Mouse (Mus musculus): ENCODE measurements around the gene Tenm1. TPM values are rescaled to one million over a fixed set of nuclear protein-coding genes. Genes with fewer than 3 reads are reported as not detected.

Tenm1 gene
- total and polyA plus RNA-seq, 3 experiments, result 0.16 TPM; not detected in 2

- no peaks in the 10 kb centered on the region for H3K4me1 ChIP-seq (ENCODE audit: insufficient read depth, low read depth, low read length)
- H3K27me3 ChIP-seq (ENCODE audit: insufficient read depth, low read length), result no peaks in the 10 kb centered on the region
- no peak for DNase-seq (ENCODE audit: low spot score)
- H3K4me3 ChIP-seq (ENCODE audit: low read depth, low read length), result no peak overlapping the region
- no peak for TF ChIP-seq TAL1 (conservative IDR thresholded peaks at IDR 0.05; ENCODE audit: low read depth, low read length)
- no peak for ATAC-seq (ENCODE audit: extremely low read depth, insufficient number of reproducible peaks, low FRiP score, poor library complexity, severe bottlenecking)
- H3K9me3 ChIP-seq (replicated peaks), result no peaks in the 10 kb centered on the region
- no peaks in the 10 kb centered on the region for H3K36me3 ChIP-seq (replicated peaks)
Observed at GRCm38 (mm10) chrX:43205003-43205402, 223.9 kb downstream of the Tenm1 start.

- Histone ChIP-seq H3K4me1 (ENCODE audit: insufficient read depth, low read depth, low read length) (no peaks in the 10 kb centered on the region), H3K4me3 (ENCODE audit: low read depth, low read length) (no peak overlapping the region), H3K36me3 (replicated peaks) (no peaks in the 10 kb centered on the region), H3K27me3 (ENCODE audit: insufficient read depth, low read length) (no peaks in the 10 kb centered on the region), H3K9me3 (replicated peaks) (no peaks in the 10 kb centered on the region)
- TF ChIP-seq TAL1 (conservative IDR thresholded peaks at IDR 0.05; ENCODE audit: low read depth, low read length) (no peak), POLR2AphosphoS5 (IDR thresholded peaks at IDR 0.05; ENCODE audit: insufficient replicate concordance, low read depth, low read length) (no peak), GATA2 (IDR thresholded peaks at IDR 0.05; ENCODE audit: borderline replicate concordance, low read depth, low read length) (no peak), GATA1 (IDR thresholded peaks at IDR 0.05; ENCODE audit: borderline replicate concordance, low read length) (no peak)
- ATAC-seq (ENCODE audit: extremely low read depth, insufficient number of reproducible peaks, low FRiP score, poor library complexity, severe bottlenecking) (no peak), DNase-seq (ENCODE audit: low spot score) (no peak)
Observed at GRCm38 (mm10) chrX:43202249-43202783, 226.6 kb downstream of the Tenm1 start.

GRCm38 (mm10) chrX:43182975-43183374, 246.0 kb downstream of the Tenm1 start:
- no peak for TF ChIP-seq GATA1 (IDR thresholded peaks at IDR 0.05; ENCODE audit: borderline replicate concordance, low read length)
- no peak for TF ChIP-seq CTCF (IDR thresholded peaks at IDR 0.05; ENCODE audit: low read depth, low read length)
- TF ChIP-seq TAL1 (conservative IDR thresholded peaks at IDR 0.05; ENCODE audit: low read depth, low read length), result no peak
- TF ChIP-seq POLR2AphosphoS5 (IDR thresholded peaks at IDR 0.05; ENCODE audit: insufficient replicate concordance, low read depth, low read length), result no peak
- no peaks in the 10 kb centered on the region for H3K9me3 ChIP-seq (replicated peaks)
- no peaks in the 10 kb centered on the region for H3K27me3 ChIP-seq (ENCODE audit: insufficient read depth, low read length)
- no peak for ATAC-seq (ENCODE audit: extremely low read depth, insufficient number of reproducible peaks, low FRiP score, poor library complexity, severe bottlenecking)
- H3K4me1 ChIP-seq (ENCODE audit: insufficient read depth, low read depth, low read length), result no peaks in the 10 kb centered on the region
- no peaks in the 10 kb centered on the region for H3K36me3 ChIP-seq (replicated peaks)
- DNase-seq (ENCODE audit: low spot score), result no peak
- H3K4me3 ChIP-seq (ENCODE audit: low read depth, low read length), result no peak overlapping the region

GRCm38 (mm10) chrX:43151561-43151960, 277.4 kb downstream of the Tenm1 start:
- DNase-seq (ENCODE audit: low spot score) (no peak), ATAC-seq (ENCODE audit: extremely low read depth, insufficient number of reproducible peaks, low FRiP score, poor library complexity, severe bottlenecking) (no peak)
- Histone ChIP-seq H3K27me3 (ENCODE audit: insufficient read depth, low read length) (no peaks in the 10 kb centered on the region), H3K4me3 (ENCODE audit: low read depth, low read length) (no peak overlapping the region), H3K9me3 (replicated peaks) (no peaks in the 10 kb centered on the region), H3K36me3 (replicated peaks) (no peaks in the 10 kb centered on the region), H3K4me1 (ENCODE audit: insufficient read depth, low read depth, low read length) (no peaks in the 10 kb centered on the region)
- TF ChIP-seq POLR2AphosphoS5 (IDR thresholded peaks at IDR 0.05; ENCODE audit: insufficient replicate concordance, low read depth, low read length) (no peak), TAL1 (conservative IDR thresholded peaks at IDR 0.05; ENCODE audit: low read depth, low read length) (no peak), CTCF (IDR thresholded peaks at IDR 0.05; ENCODE audit: low read depth, low read length) (no peak), GATA2 (IDR thresholded peaks at IDR 0.05; ENCODE audit: borderline replicate concordance, low read depth, low read length) (no peak), GATA1 (IDR thresholded peaks at IDR 0.05; ENCODE audit: borderline replicate concordance, low read length) (no peak)

- no peaks in the 10 kb centered on the region for H3K9me3 ChIP-seq (replicated peaks)
- ATAC-seq (ENCODE audit: extremely low read depth, insufficient number of reproducible peaks, low FRiP score, poor library complexity, severe bottlenecking) (no peak), DNase-seq (ENCODE audit: low spot score) (no peak)
- H3K4me1 ChIP-seq (ENCODE audit: insufficient read depth, low read depth, low read length), result no peaks in the 10 kb centered on the region
- no peaks in the 10 kb centered on the region for H3K27me3 ChIP-seq (ENCODE audit: insufficient read depth, low read length)
- no peak overlapping the region for H3K4me3 ChIP-seq (ENCODE audit: low read depth, low read length)
- TF ChIP-seq POLR2AphosphoS5 (IDR thresholded peaks at IDR 0.05; ENCODE audit: insufficient replicate concordance, low read depth, low read length), result no peak
- TF ChIP-seq GATA1 (IDR thresholded peaks at IDR 0.05; ENCODE audit: borderline replicate concordance, low read length), result no peak
- no peak for TF ChIP-seq TAL1 (conservative IDR thresholded peaks at IDR 0.05; ENCODE audit: low read depth, low read length)
- no peak for TF ChIP-seq GATA2 (IDR thresholded peaks at IDR 0.05; ENCODE audit: borderline replicate concordance, low read depth, low read length)
- no peak for TF ChIP-seq CTCF (IDR thresholded peaks at IDR 0.05; ENCODE audit: low read depth, low read length)
- no peaks in the 10 kb centered on the region for H3K36me3 ChIP-seq (replicated peaks)
Observed at GRCm38 (mm10) chrX:43129696-43130095, 299.2 kb downstream of the Tenm1 start.

GRCm38 (mm10) chrX:43122491-43122890, 306.4 kb downstream of the Tenm1 start:
- Histone ChIP-seq H3K4me1 (ENCODE audit: insufficient read depth, low read depth, low read length) (no peaks in the 10 kb centered on the region), H3K9me3 (replicated peaks) (no peaks in the 10 kb centered on the region), H3K36me3 (replicated peaks) (no peaks in the 10 kb centered on the region), H3K4me3 (ENCODE audit: low read depth, low read length) (no peak overlapping the region), H3K27me3 (ENCODE audit: insufficient read depth, low read length) (no peaks in the 10 kb centered on the region)
- DNase-seq (ENCODE audit: low spot score), result no peak
- no peak for ATAC-seq (ENCODE audit: extremely low read depth, insufficient number of reproducible peaks, low FRiP score, poor library complexity, severe bottlenecking)
- no peak for TF ChIP-seq CTCF (IDR thresholded peaks at IDR 0.05; ENCODE audit: low read depth, low read length)
- TF ChIP-seq TAL1 (conservative IDR thresholded peaks at IDR 0.05; ENCODE audit: low read depth, low read length), result no peak
- TF ChIP-seq POLR2AphosphoS5 (IDR thresholded peaks at IDR 0.05; ENCODE audit: insufficient replicate concordance, low read depth, low read length), result no peak
- TF ChIP-seq GATA2 (IDR thresholded peaks at IDR 0.05; ENCODE audit: borderline replicate concordance, low read depth, low read length), result no peak
- no peak for TF ChIP-seq GATA1 (IDR thresholded peaks at IDR 0.05; ENCODE audit: borderline replicate concordance, low read length)

GRCm38 (mm10) chrX:43122001-43122400, 306.9 kb downstream of the Tenm1 start:
- no peak for TF ChIP-seq CTCF (IDR thresholded peaks at IDR 0.05; ENCODE audit: low read depth, low read length)
- no peak for TF ChIP-seq TAL1 (conservative IDR thresholded peaks at IDR 0.05; ENCODE audit: low read depth, low read length)
- no peak for TF ChIP-seq POLR2AphosphoS5 (IDR thresholded peaks at IDR 0.05; ENCODE audit: insufficient replicate concordance, low read depth, low read length)
- no peak for TF ChIP-seq GATA1 (IDR thresholded peaks at IDR 0.05; ENCODE audit: borderline replicate concordance, low read length)
- no peak for TF ChIP-seq GATA2 (IDR thresholded peaks at IDR 0.05; ENCODE audit: borderline replicate concordance, low read depth, low read length)
- ATAC-seq (ENCODE audit: extremely low read depth, insufficient number of reproducible peaks, low FRiP score, poor library complexity, severe bottlenecking) (no peak), DNase-seq (ENCODE audit: low spot score) (no peak)
- Histone ChIP-seq H3K4me1 (ENCODE audit: insufficient read depth, low read depth, low read length) (no peaks in the 10 kb centered on the region), H3K9me3 (replicated peaks) (no peaks in the 10 kb centered on the region), H3K27me3 (ENCODE audit: insufficient read depth, low read length) (no peaks in the 10 kb centered on the region), H3K36me3 (replicated peaks) (no peaks in the 10 kb centered on the region), H3K4me3 (ENCODE audit: low read depth, low read length) (no peak overlapping the region)

Data from G1E (cell line).